Mouse (Mus musculus) left cerebral cortex, postnatal 25 days (tissue): ENCODE results near the gene Dtnb. TPM values are rescaled to one million over a fixed set of nuclear protein-coding genes. Genes with fewer than 3 reads are reported as not detected.
A peak's percentile ranks its signal among the peaks of the same experiment; 100 is the strongest.

ENCODE experiments used
- DNase-seq, 2 experiments: peaks; one replicate each; pipeline ENCODE4 v3.0.0; 2022; ENCODE audit warnings: low spot score in 2 of 2, mixed read lengths in 1 of 2
- intact Hi-C: fragments of 180-260 bp; cut with DNase I; formaldehyde crosslinking; loops from one replicate; pipeline ENCODE4 v1.15.1; 2025
- microRNA-seq, 2 experiments: library from miRNA; unstranded; fragments of <30 nt; microRNA quantifications; one replicate each; pipeline ENCODE4 v1.2.0; 2022
- total RNA-seq, 2 experiments: library from RNA; stranded (reverse); gene quantifications; 2 replicates each; pipeline ENCODE4 v1.2.3; 2021

Gene Dtnb
- total RNA-seq, 2 experiments from 2014 or later, result 105 to 112 TPM

- DNase-seq, result no peak
- intact Hi-C loops, result no loop called here
Observed at GRCm38 (mm10) chr12:3815386-3815785, 243.2 kb downstream of the Dtnb start.

GRCm38 (mm10) chr12:3817033-3817432 lies 244.9 kb downstream of the Dtnb start:
- intact Hi-C loops, result no loop called here
- peak in 1 of 2 experiments; percentile 90 for DNase-seq

- intact Hi-C loops, result no loop called here
- DNase-seq, result no peak
Observed at GRCm38 (mm10) chr12:3817566-3817965, 245.4 kb downstream of the Dtnb start.

- intact Hi-C loops, result no loop called here
- DNase-seq, result no peak
Observed at GRCm38 (mm10) chr12:3819899-3820298, 247.7 kb downstream of the Dtnb start.

GRCm38 (mm10) chr12:3823408-3823807 lies 251.2 kb downstream of the Dtnb start:
- intact Hi-C loops, result no loop called here

GRCm38 (mm10) chr12:3824906-3825713 lies 252.9 kb downstream of the Dtnb start:
- intact Hi-C loops, result no loop called here

More at GRCm38 (mm10) chr12:3823408-3823807, 251.2 kb downstream of the Dtnb start:
- DNase-seq, result peak in 1 of 2 experiments; percentile 88

GRCm38 (mm10) chr12:3825714-3826080 lies 253.5 kb downstream of the Dtnb start:
- DNase-seq, result no peak
- intact Hi-C loops, result no loop called here

More at GRCm38 (mm10) chr12:3824906-3825713, 252.9 kb downstream of the Dtnb start:
- DNase-seq, result no peak

GRCm38 (mm10) chr12:3827771-3828170 lies 255.6 kb downstream of the Dtnb start:
- intact Hi-C loops, result no loop called here
- DNase-seq, result no peak

Small RNA genes lying within 50 kb of the gene (microRNA-seq; reads per million reads assigned to microRNA genes)
- gene Gm26050, result 0 reads per million in 2 experiments

Other genes starting within 250 kb of the Dtnb start
- gene Kif3c, start 207.2 kb upstream of the Dtnb start, total RNA-seq, result 100 to 1,000 TPM; 191 to 192 TPM
- 10 to 100 TPM; 26.2 to 28.8 TPM for gene Asxl2, start 145.5 kb upstream of the Dtnb start, total RNA-seq
- 100 to 1,000 TPM; 138 to 148 TPM for gene Dnmt3a, start 233.6 kb downstream of the Dtnb start, total RNA-seq